Mouse (Mus musculus) testis, adult 2 months (tissue): Measurements from ENCODE around the gene Actg2.

Source experiments
- CTCF ChIP-seq: fragments of 200-500 bp; IDR thresholded peaks from 2 replicates; pipeline ENCODE4 v1.5.1; 2012; ENCODE audit warnings: low read depth, mild to moderate bottlenecking, inconsistent platforms, low read length, moderate library complexity; ENCODE audit not compliant: control insufficient read depth, insufficient read depth, insufficient replicate concordance
- POLR2A ChIP-seq: fragments of 200-500 bp; IDR thresholded peaks from 2 replicates; pipeline ENCODE4 v1.6.1; 2012; ENCODE audit warnings: low read depth, mild to moderate bottlenecking, inconsistent platforms, low read length, moderate library complexity; ENCODE audit not compliant: control insufficient read depth

DNA sequence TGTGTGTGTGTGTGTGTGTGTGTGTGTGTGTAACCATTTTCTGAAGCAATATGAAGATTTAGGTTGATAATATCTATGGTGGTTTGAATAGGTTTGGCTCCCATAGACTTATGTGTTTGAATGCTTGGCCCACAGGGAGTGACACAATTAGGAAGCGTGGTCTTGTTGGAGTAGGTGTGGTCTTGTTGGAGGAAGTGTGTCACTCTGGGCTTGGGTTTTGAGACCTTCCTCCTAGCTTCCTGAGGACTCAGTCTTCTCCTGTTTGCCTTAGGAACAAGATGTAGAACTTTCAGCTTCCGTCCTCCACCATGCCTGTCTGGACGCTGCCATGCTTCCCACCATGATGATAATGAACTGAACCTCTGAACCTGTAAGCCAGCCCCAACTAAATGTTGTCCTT is 17.4 kb downstream of the Actg2 start:
- TF ChIP-seq CTCF (no peak), POLR2A (no peak)
